Mouse (Mus musculus) heart, postnatal 14 days (tissue): ENCODE measurements around the gene Llcfc1. TPM values are rescaled to one million over a fixed set of nuclear protein-coding genes. Genes with fewer than 3 reads are reported as not detected.

Experiments
- DNase-seq, 2 experiments: peaks; one replicate each; pipeline ENCODE4 v3.0.0; 2021 to 2022
- intact Hi-C: fragments of 180-260 bp; cut with DNase I; formaldehyde crosslinking; loops from one replicate; pipeline ENCODE4 v1.15.1; 2025
- long read RNA-seq, 2 experiments: library from polyadenylated mRNA; stranded (forward); transcript quantifications; one replicate each; pipeline ENCODE4 v2.0.0; 2021
- total RNA-seq, 2 experiments: library from RNA; stranded (reverse); gene quantifications; 2 replicates each; pipeline ENCODE4 v1.2.3; 2021

The Llcfc1 gene
- total RNA-seq = not detected
- long read RNA-seq, experiment 1 = 0 reads
- long read RNA-seq, experiment 2 = 0 reads

GRCm38 (mm10) chr6:41684131-41684530 lies at the start of gene Llcfc1:
TSS of gene Llcfc1 (plus strand) at chr6:41684431.
- intact Hi-C loops = no loop called here
- no peak for DNase-seq

- intact Hi-C loops = no loop called here
- DNase-seq = no peak
Observed at GRCm38 (mm10) chr6:41635211-41635610, 49.0 kb upstream of the Llcfc1 start.

- intact Hi-C loops = no loop called here
- no peak for DNase-seq
Observed at GRCm38 (mm10) chr6:41636178-41636577, 48.1 kb upstream of the Llcfc1 start, which contains the start of gene Trpv6. TSS of gene Trpv6 (minus strand) at chr6:41636405.

- no peak for DNase-seq
- intact Hi-C loops = no loop called here
Observed at GRCm38 (mm10) chr6:41637393-41637792, 46.8 kb upstream of the Llcfc1 start.

GRCm38 (mm10) chr6:41637927-41638506 lies 46.2 kb upstream of the Llcfc1 start:
- intact Hi-C loops = no loop called here
- DNase-seq = no peak

- no peak for DNase-seq
- intact Hi-C loops = no loop called here
Observed at GRCm38 (mm10) chr6:41640449-41640848, 43.8 kb upstream of the Llcfc1 start.

GRCm38 (mm10) chr6:41641173-41641866 lies 42.9 kb upstream of the Llcfc1 start:
- DNase-seq = no peak
- intact Hi-C loops = no loop called here

- no peak for DNase-seq
- intact Hi-C loops = no loop called here
Observed at GRCm38 (mm10) chr6:41642765-41643164, 41.5 kb upstream of the Llcfc1 start.

- DNase-seq = no peak
- intact Hi-C loops = no loop called here
Observed at GRCm38 (mm10) chr6:41643227-41643626, 41.0 kb upstream of the Llcfc1 start.

- intact Hi-C loops = no loop called here
- no peak for DNase-seq
Observed at GRCm38 (mm10) chr6:41646220-41646619, 38.0 kb upstream of the Llcfc1 start.

- intact Hi-C loops = no loop called here
Observed at GRCm38 (mm10) chr6:41646672-41647071, 37.6 kb upstream of the Llcfc1 start.

GRCm38 (mm10) chr6:41653173-41653572 lies 31.1 kb upstream of the Llcfc1 start:
- intact Hi-C loops = no loop called here
- no peak for DNase-seq

More at GRCm38 (mm10) chr6:41646672-41647071, 37.6 kb upstream of the Llcfc1 start:
- no peak for DNase-seq

- no peak for DNase-seq
- intact Hi-C loops = no loop called here
Observed at GRCm38 (mm10) chr6:41654648-41655047, 29.6 kb upstream of the Llcfc1 start.

- DNase-seq = no peak
- intact Hi-C loops = no loop called here
Observed at GRCm38 (mm10) chr6:41658487-41658886, 25.7 kb upstream of the Llcfc1 start.

- DNase-seq = no peak
- intact Hi-C loops = no loop called here
Observed at GRCm38 (mm10) chr6:41662320-41662719, 21.9 kb upstream of the Llcfc1 start.

GRCm38 (mm10) chr6:41676530-41676929 lies 7.7 kb upstream of the Llcfc1 start:
- intact Hi-C loops = no loop called here
- no peak for DNase-seq

- DNase-seq = no peak
- intact Hi-C loops = no loop called here
Observed at GRCm38 (mm10) chr6:41680669-41681068, 3.6 kb upstream of the Llcfc1 start, which contains the start of gene Trpv5. TSS of gene Trpv5 (minus strand) at chr6:41680769.

GRCm38 (mm10) chr6:41681656-41682055 lies 2.6 kb upstream of the Llcfc1 start:
- intact Hi-C loops = no loop called here
- no peak for DNase-seq

- DNase-seq = no peak
- intact Hi-C loops = no loop called here
Observed at GRCm38 (mm10) chr6:41684911-41685310, 680 bp downstream of the Llcfc1 start.

GRCm38 (mm10) chr6:41685596-41685995 lies 1.4 kb downstream of the Llcfc1 start:
- intact Hi-C loops = no loop called here
- no peak for DNase-seq

- DNase-seq = no peak
- intact Hi-C loops = no loop called here
Observed at GRCm38 (mm10) chr6:41692200-41692599, 8.0 kb downstream of the Llcfc1 start.

GRCm38 (mm10) chr6:41694407-41694806 lies 10.2 kb downstream of the Llcfc1 start:
- no peak for DNase-seq
- intact Hi-C loops = no loop called here
